Mouse (Mus musculus) intestine, embryonic 14.5 days (tissue): Measurements from ENCODE around the gene Efcab9. TPM values are rescaled to one million over a fixed set of nuclear protein-coding genes. Genes with fewer than 3 reads are reported as not detected.

Experiments used
- ATAC-seq: fragments of 200-750 bp; cut with Nextera tagmentation; replicated peaks from 2 replicates; pipeline ENCODE4 v1.8.0; 2017; ENCODE audit warnings: low read depth, moderate number of reproducible peaks, moderate TSS enrichment, moderate library complexity; ENCODE audit not compliant: low FRiP score, low TSS enrichment
- DNase-seq: peaks from one replicate; pipeline ENCODE4 v3.0.0-alpha.2; 2018; ENCODE audit warnings: low spot score
- H3K27ac ChIP-seq: fragments of 300-500 bp; sonication (generic); 2 replicates; pipeline ENCODE4 v1.5.1; 2014; ENCODE audit warnings: low read depth, mild to moderate bottlenecking, control low read depth
- H3K27me3 ChIP-seq: fragments of 300-500 bp; sonication (generic); replicated peaks from 2 replicates; pipeline ENCODE4 v1.6.1; 2014; ENCODE audit warnings: low read length, control low read depth; ENCODE audit not compliant: control insufficient read depth, insufficient read depth
- H3K36me3 ChIP-seq: fragments of 300-500 bp; sonication (generic); 2 replicates; pipeline ENCODE4 v1.6.1; 2014; ENCODE audit warnings: low read length, control low read depth; ENCODE audit not compliant: control insufficient read depth, insufficient read depth
- H3K4me1 ChIP-seq: fragments of 300-500 bp; sonication (generic); replicated peaks from 2 replicates; pipeline ENCODE4 v1.6.1; 2014; ENCODE audit warnings: low read length, control low read depth, mixed read lengths; ENCODE audit not compliant: control insufficient read depth, insufficient read depth
- H3K4me2 ChIP-seq: fragments of 300-500 bp; sonication (generic); 2 replicates; pipeline ENCODE4 v1.6.1; 2014; ENCODE audit warnings: low read length
- H3K4me3 ChIP-seq: fragments of 300-500 bp; sonication (generic); 2 replicates; pipeline ENCODE4 v1.5.1; 2014; ENCODE audit warnings: low read depth, low read length, control low read depth, mixed read lengths
- H3K9ac ChIP-seq: fragments of 300-500 bp; sonication (generic); 2 replicates; pipeline ENCODE4 v1.6.1; 2014; ENCODE audit warnings: mild to moderate bottlenecking, low read length
- H3K9me3 ChIP-seq: fragments of 300-500 bp; sonication (generic); 2 replicates; pipeline ENCODE4 v1.6.1; 2016; ENCODE audit warnings: low read length, control low read depth; ENCODE audit not compliant: control insufficient read depth
- WGBS: fragments of 180-500 bp; shearing (Covaris S2); extraction: QIAGEN DNeasy Blood & Tissue Kit; methylation state at CpG from one replicate; pipeline ENCODE4 v1.1.7; 2014; 5-methylcytosine and 5-hydroxymethylcytosine counted together
- polyA plus RNA-seq: library from polyadenylated mRNA; unstranded; fragments of >200 nt; fragmentation: Nextera tagmentation; extraction: Ambion mirVana; gene quantifications from 2 replicates; pipeline ENCODE4 v1.2.1, GENCODE M21; 2014

Gene Efcab9
- polyA plus RNA-seq, 1 experiment from 2014 or later = 0.30 TPM

DNA sequence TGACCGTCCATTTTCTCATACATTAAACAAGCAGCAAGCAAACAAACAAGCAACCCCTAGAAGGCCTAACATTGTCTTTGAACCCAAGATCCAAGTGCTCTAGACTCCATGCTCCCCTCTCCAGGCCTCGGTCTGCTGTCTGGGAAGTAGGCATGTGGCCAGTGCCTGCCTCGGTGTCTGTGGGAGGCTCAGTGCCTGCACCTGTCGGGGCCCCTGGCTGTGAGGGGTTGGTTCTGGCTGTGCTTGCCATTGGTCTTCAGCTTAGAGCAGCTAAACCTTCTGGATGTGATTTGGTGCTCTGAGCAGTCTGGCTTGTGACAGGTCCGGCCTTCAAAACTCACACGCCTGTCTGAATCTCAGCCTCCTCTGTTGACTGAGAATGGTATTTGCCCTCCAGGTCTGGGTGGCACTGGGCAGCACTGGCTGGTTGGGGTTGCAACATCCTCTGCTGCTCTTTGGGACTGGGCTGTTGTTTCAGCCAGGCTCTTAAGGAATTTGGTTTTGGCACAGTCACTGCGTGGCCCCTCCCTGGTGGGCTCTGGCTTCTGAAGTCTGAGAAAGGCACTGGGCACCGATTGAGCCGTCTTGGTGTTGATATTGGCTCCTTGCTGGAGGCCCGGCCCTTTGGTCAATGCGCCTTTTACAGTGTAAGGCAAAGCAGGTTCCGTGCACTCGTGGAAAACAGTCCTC is 20.7 kb upstream of the Efcab9 start:
- 59% methylated on average over 13 of the region's 13 CpGs for WGBS
- DNase-seq = no peak
- no peaks in the 10 kb centered on the region for H3K9me3 ChIP-seq
- H3K9ac ChIP-seq = no peak overlapping the region
- H3K4me1 ChIP-seq = peaks cover 26% of the 10 kb centered on the region
- H3K27ac ChIP-seq = no peak overlapping the region
- ATAC-seq = no peak
- no peak overlapping the region for H3K4me3 ChIP-seq
- H3K36me3 ChIP-seq = no peaks in the 10 kb centered on the region
- no peaks in the 10 kb centered on the region for H3K27me3 ChIP-seq
- no peak overlapping the region for H3K4me2 ChIP-seq

DNA sequence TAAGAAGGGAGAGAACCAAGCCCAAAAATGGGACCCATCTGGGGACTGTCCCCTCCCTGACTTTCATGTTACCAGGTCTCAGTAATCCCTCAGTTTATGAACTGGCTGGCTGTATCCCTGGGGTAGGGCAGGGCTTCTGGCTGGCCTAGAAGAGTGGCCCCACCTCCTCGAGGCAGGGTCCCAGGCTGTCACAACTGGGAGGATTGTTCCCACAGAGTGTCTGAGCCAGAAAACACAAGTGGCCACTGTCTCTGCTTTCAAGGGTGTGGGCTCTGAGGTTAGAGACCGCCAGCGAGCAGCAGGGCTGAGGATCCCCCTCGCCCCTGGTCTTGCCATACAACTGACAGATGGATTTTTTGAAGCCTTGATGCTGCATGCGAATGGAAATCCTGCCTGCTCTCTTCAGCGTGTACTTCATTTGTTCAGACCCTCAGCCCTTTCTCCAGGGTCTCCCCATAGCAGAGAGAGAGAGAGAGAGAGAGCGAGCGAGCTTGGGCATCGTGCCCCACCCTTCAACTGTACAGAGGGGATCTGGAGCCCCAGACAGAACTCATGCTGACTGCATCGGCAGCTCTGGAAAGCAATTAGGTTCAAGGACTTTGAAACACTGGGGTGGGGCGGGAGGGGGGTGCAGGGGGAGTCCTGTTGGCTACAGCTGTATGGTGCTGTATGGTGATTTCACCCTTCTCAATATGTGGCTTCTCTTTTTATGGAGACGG is 19.9 kb upstream of the Efcab9 start:
- H3K4me1 ChIP-seq = peaks cover 26% of the 10 kb centered on the region
- no peaks in the 10 kb centered on the region for H3K9me3 ChIP-seq
- no peaks in the 10 kb centered on the region for H3K27me3 ChIP-seq
- no peak overlapping the region for H3K9ac ChIP-seq
- no peak overlapping the region for H3K27ac ChIP-seq
- no peak for DNase-seq
- ATAC-seq = no peak; the same call in 1 of the 2 replicates
- H3K4me2 ChIP-seq = no peak overlapping the region
- 58% methylated on average over 12 of the region's 12 CpGs for WGBS
- H3K4me3 ChIP-seq = no peak overlapping the region
- H3K36me3 ChIP-seq = no peaks in the 10 kb centered on the region

DNA sequence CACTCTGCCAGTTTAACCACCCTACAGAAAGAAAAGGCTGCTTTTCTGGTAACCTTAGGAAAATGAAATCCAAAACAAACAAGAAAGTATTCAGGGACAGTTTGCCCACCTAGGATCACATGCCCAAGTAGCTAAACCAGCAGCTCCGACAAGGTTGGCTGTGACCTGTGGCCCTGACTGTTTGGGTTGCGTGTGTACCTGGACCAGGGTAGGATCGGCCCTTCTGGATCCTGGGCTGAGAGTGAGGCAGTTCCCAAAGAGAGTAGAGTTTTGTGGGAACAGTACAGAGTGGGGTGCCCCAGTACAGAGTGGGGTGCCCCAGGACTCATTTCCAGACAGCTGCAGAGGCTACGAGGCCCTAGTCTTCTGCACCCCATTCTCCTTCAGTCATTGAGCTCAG is 19.2 kb upstream of the Efcab9 start:
- no peak overlapping the region for H3K27ac ChIP-seq
- 86% methylated on average over 4 of the region's 4 CpGs for WGBS
- H3K36me3 ChIP-seq = no peaks in the 10 kb centered on the region
- H3K27me3 ChIP-seq = no peaks in the 10 kb centered on the region
- H3K4me2 ChIP-seq = no peak overlapping the region
- H3K4me1 ChIP-seq = peaks cover 26% of the 10 kb centered on the region
- no peak overlapping the region for H3K9ac ChIP-seq
- ATAC-seq (no peak), DNase-seq (no peak)
- H3K9me3 ChIP-seq = no peaks in the 10 kb centered on the region
- H3K4me3 ChIP-seq = no peak overlapping the region

DNA sequence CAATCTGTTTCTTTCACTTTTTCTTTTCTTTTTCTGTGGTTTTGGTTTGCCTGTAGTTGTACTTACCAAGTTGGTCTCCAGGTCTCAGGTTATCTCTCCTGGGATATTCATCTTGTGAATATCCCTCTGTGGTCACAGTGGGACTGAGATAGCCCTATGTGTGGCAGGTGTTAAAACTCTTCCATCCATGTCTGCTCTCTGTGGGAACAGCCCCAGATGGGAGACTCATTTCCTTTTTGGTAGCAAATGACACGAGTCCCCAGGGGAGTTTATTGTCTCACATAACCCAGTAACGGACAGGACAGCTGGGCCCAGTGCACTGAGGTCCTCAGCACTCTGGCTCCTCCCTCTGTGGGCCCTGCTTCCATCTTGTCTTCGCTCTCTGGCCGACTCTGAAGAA is 18.2 kb upstream of the Efcab9 start:
- Histone ChIP-seq H3K27me3 (no peaks in the 10 kb centered on the region), H3K4me2 (no peak overlapping the region), H3K27ac (no peak overlapping the region), H3K9ac (no peak overlapping the region), H3K4me3 (no peak overlapping the region), H3K9me3 (no peaks in the 10 kb centered on the region), H3K4me1 (peaks cover 26% of the 10 kb centered on the region), H3K36me3 (no peaks in the 10 kb centered on the region)
- no peak for ATAC-seq
- no peak for DNase-seq
- 58% methylated on average over 4 of the region's 4 CpGs for WGBS

DNA sequence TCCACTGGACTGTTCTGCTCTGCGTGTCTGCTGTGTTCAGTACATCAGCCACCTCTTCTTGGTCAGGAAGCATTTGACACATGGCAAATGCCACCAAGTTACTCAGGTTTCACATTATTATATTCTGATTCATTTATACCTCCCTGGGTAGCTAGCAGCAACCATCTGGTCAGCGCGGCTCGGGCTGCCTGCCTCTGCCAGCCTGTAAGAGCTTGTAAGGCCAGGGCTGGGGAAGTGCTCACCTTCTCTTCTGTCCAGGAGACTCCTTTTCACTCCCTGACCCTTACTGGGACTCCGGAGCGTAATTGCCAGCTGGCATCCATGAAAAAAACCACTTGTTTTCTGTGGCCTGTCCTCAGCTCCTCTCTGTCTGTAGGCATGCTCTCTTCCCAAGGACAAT is 17.4 kb upstream of the Efcab9 start:
- Histone ChIP-seq H3K9ac (no peak overlapping the region), H3K4me2 (no peak overlapping the region), H3K9me3 (no peaks in the 10 kb centered on the region), H3K36me3 (no peaks in the 10 kb centered on the region), H3K4me3 (no peak overlapping the region), H3K27ac (no peak overlapping the region), H3K4me1 (peaks cover 28% of the 10 kb centered on the region), H3K27me3 (no peaks in the 10 kb centered on the region)
- whole genome bisulfite sequencing = 84% methylated on average over 6 of the region's 6 CpGs
- DNase-seq = no peak
- no peak for ATAC-seq

DNA sequence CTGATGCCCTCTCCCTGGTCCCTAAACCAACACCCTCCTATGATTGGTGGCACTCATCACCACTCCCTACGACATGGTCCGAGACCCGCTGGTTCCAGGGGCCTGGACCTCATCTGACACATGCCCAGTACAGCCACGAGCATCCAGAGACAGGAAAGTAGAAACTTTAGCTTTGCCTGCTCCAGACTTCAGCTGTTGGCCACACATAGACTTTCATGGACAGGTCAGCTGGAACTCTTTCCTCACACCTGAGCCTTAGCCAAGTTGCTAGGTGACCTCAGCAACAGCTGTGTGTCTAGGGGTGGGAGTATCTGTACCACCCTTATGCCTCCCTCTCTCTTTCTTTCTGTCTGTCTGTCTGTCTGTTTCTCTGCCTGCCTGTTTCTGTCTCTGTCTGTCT is 16.4 kb upstream of the Efcab9 start:
- Histone ChIP-seq H3K36me3 (no peaks in the 10 kb centered on the region), H3K27ac (no peak overlapping the region), H3K4me3 (no peak overlapping the region), H3K4me1 (peaks cover 25% of the 10 kb centered on the region), H3K9me3 (no peaks in the 10 kb centered on the region), H3K27me3 (no peaks in the 10 kb centered on the region), H3K4me2 (no peak overlapping the region), H3K9ac (no peak overlapping the region)
- DNase-seq (no peak), ATAC-seq (no peak)
- WGBS = 77% methylated on average over 4 of the region's 4 CpGs

DNA sequence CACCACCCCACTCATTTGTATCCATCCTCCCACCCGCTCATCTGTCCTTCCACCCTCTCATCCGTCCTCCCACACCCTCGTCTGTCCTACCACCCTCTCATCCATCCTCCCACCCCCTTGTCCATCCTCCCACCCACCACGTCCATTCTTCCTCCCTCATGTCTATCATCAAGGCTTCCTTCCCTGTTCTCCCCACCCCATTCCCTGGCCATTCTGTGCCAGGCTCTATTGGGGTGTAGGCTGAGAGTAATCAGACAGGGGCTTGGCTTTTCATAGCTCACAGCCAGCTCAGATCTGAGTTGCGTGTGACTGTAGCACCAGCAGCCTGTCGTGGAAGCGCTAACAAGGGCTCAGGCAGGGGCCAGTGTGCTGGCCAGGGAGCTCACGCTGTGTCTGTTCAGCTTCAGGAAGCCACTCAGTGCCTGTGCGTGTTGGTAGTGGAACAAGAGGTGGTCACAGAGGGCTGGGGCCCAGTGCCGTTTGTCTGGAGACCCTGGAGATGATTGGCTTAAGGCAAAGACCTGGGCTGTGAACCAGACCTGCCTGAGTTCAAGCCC is 15.6 kb upstream of the Efcab9 start:
- Histone ChIP-seq H3K4me3 (no peak overlapping the region), H3K4me1 (peaks cover 21% of the 10 kb centered on the region), H3K27me3 (no peaks in the 10 kb centered on the region), H3K27ac (no peak overlapping the region), H3K36me3 (no peaks in the 10 kb centered on the region), H3K9ac (no peak overlapping the region), H3K4me2 (no peak overlapping the region), H3K9me3 (no peaks in the 10 kb centered on the region)
- DNase-seq (no peak), ATAC-seq (no peak)
- WGBS = 71% methylated on average over 10 of the region's 10 CpGs

DNA sequence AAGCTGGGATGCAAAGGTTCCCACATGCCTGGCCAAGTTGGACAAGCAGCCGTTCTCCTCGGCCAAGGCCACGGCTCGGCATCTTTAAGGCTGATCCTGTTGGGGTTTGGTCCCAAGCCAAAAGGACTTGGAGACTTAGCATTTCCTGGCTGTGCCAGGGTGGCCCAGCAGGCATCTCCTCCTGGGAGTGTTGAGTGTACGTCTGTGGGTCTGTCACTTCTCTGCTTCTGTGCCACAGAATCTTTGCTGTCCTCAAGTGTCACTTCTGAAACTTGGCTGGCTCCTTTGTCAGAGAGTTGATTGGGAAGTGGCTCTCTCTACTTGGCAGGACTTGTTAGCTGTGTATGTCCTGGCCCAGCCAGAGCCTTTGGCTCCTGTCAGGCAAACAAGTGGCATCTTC is 14.6 kb upstream of the Efcab9 start:
- H3K9me3 ChIP-seq = no peaks in the 10 kb centered on the region
- peaks cover 11% of the 10 kb centered on the region for H3K4me1 ChIP-seq
- H3K27me3 ChIP-seq = no peaks in the 10 kb centered on the region
- 80% methylated on average over 5 of the region's 5 CpGs for WGBS
- no peaks in the 10 kb centered on the region for H3K36me3 ChIP-seq
- H3K9ac ChIP-seq = no peak overlapping the region
- H3K4me2 ChIP-seq = no peak overlapping the region
- ATAC-seq = no peak
- H3K4me3 ChIP-seq = no peak overlapping the region
- no peak overlapping the region for H3K27ac ChIP-seq
- peak; percentile 47 for DNase-seq
